Mouse (Mus musculus): ENCODE data around the gene Tmem219.

- TF ChIP-seq HCFC1 (IDR thresholded peaks at IDR 0.05; ENCODE audit: borderline replicate concordance, insufficient read depth, low read length) (no peak), ZC3H11A (IDR thresholded peaks at IDR 0.05; ENCODE audit: borderline replicate concordance, low read depth, low read length) (no peak), CHD2 (IDR thresholded peaks at IDR 0.05; ENCODE audit: low read depth, low read length) (no peak)
These were observed 52.8 kb downstream of the Tmem219 start for GRCm38 (mm10) chr7:126869780-126870519.
